Mouse (Mus musculus): ENCODE measurements around the gene Stk16. TPM values are rescaled to one million over a fixed set of nuclear protein-coding genes. Genes with fewer than 3 reads are reported as not detected.

Stk16 gene
- total and polyA plus RNA-seq, 3 experiments = 48.6 to 67.3 (median 60.6) TPM

DNA sequence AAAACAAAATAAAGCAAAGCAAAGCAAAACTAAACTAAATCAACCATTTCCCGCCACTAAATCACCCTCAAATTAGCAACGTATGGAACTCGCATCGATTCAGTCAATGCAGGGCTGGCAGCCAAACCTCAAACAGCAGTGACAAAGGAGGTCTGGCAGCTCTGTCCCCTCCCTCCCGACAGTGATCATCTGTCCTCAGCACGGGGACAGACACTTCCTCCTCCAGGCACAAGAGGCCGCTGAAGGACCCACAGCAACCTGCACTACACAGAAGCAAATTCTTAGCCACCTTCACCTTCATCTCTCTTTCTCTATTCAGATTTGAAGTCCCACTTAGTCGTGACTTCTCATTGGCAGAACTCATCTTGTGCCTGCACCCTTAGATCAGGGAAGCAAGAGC is 24.0 kb downstream of the Stk16 start:
- dilution Hi-C loops (cut with MboI; ENCODE audit: extremely low pct_ligation_motif_present, extremely low pct_unique_long_range_greater_than_20kb, low sequenced_read_pairs) = no loop called here
- H3K4me2 ChIP-seq (ENCODE audit: insufficient read depth, low read depth, poor library complexity, severe bottlenecking) = peak overlapping the region; percentile 61; the same call in 1 of the 2 replicates
- in situ Hi-C loops (cut with MboI; ENCODE audit: low pct_ligation_motif_present, low pct_unique_long_range_greater_than_20kb, low sequenced_read_pairs) = no loop called here
- TF ChIP-seq JUND (conservative IDR thresholded peaks at IDR 0.05; ENCODE audit: low read depth, low read length) = no peak
- 0 out of 2 replicates have a peak, but pooled peaks have one; percentile 52 for TF ChIP-seq IRF4 (IDR thresholded peaks at IDR 0.05; ENCODE audit: low read depth, low read length)
- TF ChIP-seq MYC (IDR thresholded peaks at IDR 0.05; ENCODE audit: low read depth, low read length) = peak; percentile 74
- TF ChIP-seq CHD1 (IDR thresholded peaks at IDR 0.05; ENCODE audit: low read depth, low read length) = no peak
- peak; percentile 26; the same call in 1 of the 2 replicates for TF ChIP-seq MXI1 (IDR thresholded peaks at IDR 0.05; ENCODE audit: low read depth, low read length)
- TF ChIP-seq ELF1 (IDR thresholded peaks at IDR 0.05; ENCODE audit: low read depth, low read length) = peak; percentile 59
- peak; percentile 18 to 88; a peak in 2 of 4 replicates for TF ChIP-seq CTCF (conservative IDR thresholded peaks at IDR 0.05 in 1 of 2, IDR thresholded peaks at IDR 0.05 in 1 of 2; ENCODE audit: low read depth in 2 of 2, low read length in 2 of 2)
- TF ChIP-seq SMC3 (IDR thresholded peaks at IDR 0.05; ENCODE audit: low read depth, low read length) = peak; percentile 73
- TF ChIP-seq BHLHE40 (IDR thresholded peaks at IDR 0.05; ENCODE audit: low read depth, low read length) = peak; percentile 73
- TF ChIP-seq ZC3H11A (IDR thresholded peaks at IDR 0.05; ENCODE audit: low read depth, low read length) = no peak
- TF ChIP-seq RAD21 (IDR thresholded peaks at IDR 0.05; ENCODE audit: low read depth, low read length) = peak; percentile 72
- 0 out of 2 replicates have a peak, but pooled peaks have one; percentile 40 for TF ChIP-seq ETS1 (conservative IDR thresholded peaks at IDR 0.05; ENCODE audit: low read depth, low read length)
- TF ChIP-seq MEF2A (IDR thresholded peaks at IDR 0.05; ENCODE audit: borderline replicate concordance, low read depth, low read length) = peak; percentile 47; the same call in 1 of the 2 replicates
- peak; percentile 48; the same call in 1 of the 2 replicates for TF ChIP-seq HCFC1 (IDR thresholded peaks at IDR 0.05; ENCODE audit: low read depth, low read length)
- no peak for TF ChIP-seq PAX5 (IDR thresholded peaks at IDR 0.05; ENCODE audit: low read length)
- 0 out of 2 replicates have a peak, but pooled peaks have one; percentile 44 for TF ChIP-seq NELFE (IDR thresholded peaks at IDR 0.05; ENCODE audit: low read depth, low read length)
- TF ChIP-seq MAZ (IDR thresholded peaks at IDR 0.05; ENCODE audit: low read depth, low read length) = peak; percentile 46; the same call in 1 of the 2 replicates
- 0 out of 2 replicates have a peak, but pooled peaks have one; percentile 25 for TF ChIP-seq POLR2A (IDR thresholded peaks at IDR 0.05; ENCODE audit: low read depth, low read length)
- no peak overlapping the region for H3K9ac ChIP-seq (ENCODE audit: insufficient read depth, low read depth)
- peaks cover 4 to 16% of the 10 kb centered on the region in 2 experiments for H3K36me3 ChIP-seq (replicated peaks in 1 of 2; ENCODE audit: control insufficient read depth in 1 of 2, insufficient read depth in 1 of 2, low read length in 1 of 2)
- peak; percentile 78 for DNase-seq (ENCODE audit: extremely low read depth)
- no peaks in the 10 kb centered on the region for H3K27me3 ChIP-seq (replicated peaks)
- no peak overlapping the region for H3K4me3 ChIP-seq (replicated peaks in 1 of 3; ENCODE audit: low read depth in 2 of 3, low read length in 2 of 3, poor library complexity in 1 of 3)
- H3K79me2 ChIP-seq (replicated peaks; ENCODE audit: control insufficient read depth, extremely low read depth, insufficient read depth, poor library complexity, severe bottlenecking) = no peaks in the 10 kb centered on the region; the same call in 1 of the 2 replicates
- H3K4me1 ChIP-seq (ENCODE audit: control insufficient read depth in 1 of 2, insufficient read depth in 2 of 2) = peaks cover 11 to 44% of the 10 kb centered on the region in 2 experiments
- H3K9me3 ChIP-seq (replicated peaks; ENCODE audit: low read length) = no peaks in the 10 kb centered on the region
- H3K27ac ChIP-seq (ENCODE audit: insufficient read depth, low read depth) = 0 out of 2 replicates have a peak overlapping the region, but pooled peaks have one; percentile 6

DNA sequence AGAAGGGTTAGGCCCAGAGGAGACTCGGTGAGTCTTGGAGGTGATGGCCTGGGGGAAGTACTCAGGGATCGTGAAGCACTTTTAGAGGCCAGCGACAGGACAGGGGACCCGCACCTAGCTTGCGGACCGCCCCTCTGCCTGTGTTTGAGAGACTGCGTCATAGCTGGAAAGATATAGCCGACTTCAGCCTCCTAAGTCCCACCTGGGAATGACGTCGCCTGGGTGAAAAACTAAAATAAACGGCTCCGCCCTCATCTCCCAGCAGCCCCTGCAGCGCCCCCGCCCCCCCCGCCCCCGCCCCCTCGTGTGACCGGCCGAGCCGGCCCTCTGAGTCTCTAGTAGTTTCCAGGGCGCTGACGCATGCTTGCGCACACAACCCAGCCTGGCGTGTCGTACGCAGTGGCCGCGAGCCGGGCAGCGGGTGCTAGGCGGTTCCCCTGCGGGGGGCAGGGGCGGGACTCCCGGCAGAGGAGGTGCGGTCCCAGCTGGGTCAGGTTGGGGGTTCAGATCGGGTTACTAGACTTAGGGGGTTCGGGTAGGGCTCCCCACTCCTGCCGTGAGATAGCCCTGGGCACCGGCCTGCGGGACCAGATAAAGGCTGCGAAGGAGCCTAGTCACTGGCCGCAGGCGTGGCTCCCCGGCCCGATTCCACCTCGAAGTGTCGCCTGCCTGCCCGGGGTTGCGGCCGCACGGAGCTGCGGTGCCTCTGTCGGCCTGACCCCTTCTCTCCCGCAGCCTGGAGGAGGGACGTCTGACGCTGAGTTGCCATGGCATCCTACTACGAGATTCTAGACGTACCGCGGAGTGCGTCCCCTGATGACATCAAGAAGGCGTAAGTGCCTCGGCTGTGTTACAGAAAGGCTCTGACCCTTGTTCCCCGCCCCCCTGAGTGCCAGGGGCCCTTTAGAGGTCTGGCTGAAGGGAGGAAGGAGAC is 25.7 kb downstream of the Stk16 start, which contains the start of gene Dnajb2:
TSS of gene Dnajb2 (plus strand) at position 290 of the 934 bp plus-strand sequence.
- Histone ChIP-seq H3K4me2 (ENCODE audit: insufficient read depth, low read depth, poor library complexity, severe bottlenecking) (peak within 1 kb of the TSS; percentile 72), H3K36me3 (replicated peaks in 1 of 2; ENCODE audit: control insufficient read depth in 1 of 2, insufficient read depth in 1 of 2, low read length in 1 of 2) (peaks cover 17 to 31% of the 10 kb centered on the region in 2 experiments), H3K79me2 (replicated peaks; ENCODE audit: control insufficient read depth, extremely low read depth, insufficient read depth, poor library complexity, severe bottlenecking) (no peaks in the 10 kb centered on the region; the same call in 1 of the 2 replicates), H3K4me1 (ENCODE audit: control insufficient read depth in 1 of 2, insufficient read depth in 2 of 2) (peaks cover 11 to 37% of the 10 kb centered on the region in 2 experiments), H3K27ac (ENCODE audit: insufficient read depth, low read depth) (peak within 1 kb of the TSS; percentile 82), H3K4me3 (replicated peaks in 1 of 3; ENCODE audit: low read depth in 2 of 3, low read length in 2 of 3, poor library complexity in 1 of 3) (peak within 1 kb of the TSS; percentile 77 to 82 (median 80)), H3K9me3 (replicated peaks; ENCODE audit: low read length) (no peaks in the 10 kb centered on the region), H3K27me3 (replicated peaks) (no peaks in the 10 kb centered on the region), H3K9ac (ENCODE audit: insufficient read depth, low read depth) (peak within 1 kb of the TSS; percentile 83)
- DNase-seq (ENCODE audit: extremely low read depth) = peak; percentile 92
- dilution Hi-C loops (cut with MboI; ENCODE audit: extremely low pct_ligation_motif_present, extremely low pct_unique_long_range_greater_than_20kb, low sequenced_read_pairs) (no loop called here), in situ Hi-C loops (cut with MboI; ENCODE audit: low pct_ligation_motif_present, low pct_unique_long_range_greater_than_20kb, low sequenced_read_pairs) (no loop called here)
- TF ChIP-seq IRF4 (IDR thresholded peaks at IDR 0.05; ENCODE audit: low read depth, low read length) (peak; percentile 48; the same call in 1 of the 2 replicates), RAD21 (IDR thresholded peaks at IDR 0.05; ENCODE audit: low read depth, low read length) (no peak), ZNF384 (IDR thresholded peaks at IDR 0.05; ENCODE audit: low read depth, low read length) (no peak), RCOR1 (conservative IDR thresholded peaks at IDR 0.05; ENCODE audit: low read depth, low read length) (no peak), MAX (IDR thresholded peaks at IDR 0.05; ENCODE audit: low read length) (no peak; the same call in 1 of the 2 replicates), POLR2A (IDR thresholded peaks at IDR 0.05; ENCODE audit: low read depth, low read length) (peak; percentile 83), MAZ (IDR thresholded peaks at IDR 0.05; ENCODE audit: low read depth, low read length) (0 out of 2 replicates have a peak, but pooled peaks have one; percentile 22), MYC (IDR thresholded peaks at IDR 0.05; ENCODE audit: low read depth, low read length) (no peak), TBP (conservative IDR thresholded peaks at IDR 0.05; ENCODE audit: low read depth, low read length) (0 out of 2 replicates have a peak, but pooled peaks have one; percentile 44), UBTF (IDR thresholded peaks at IDR 0.05; ENCODE audit: low read depth, low read length) (peak; percentile 54; the same call in 1 of the 2 replicates), JUND (conservative IDR thresholded peaks at IDR 0.05; ENCODE audit: low read depth, low read length) (no peak), BHLHE40 (IDR thresholded peaks at IDR 0.05; ENCODE audit: low read depth, low read length) (peak; percentile 73), ZC3H11A (IDR thresholded peaks at IDR 0.05; ENCODE audit: low read depth, low read length) (no peak), EP300 (IDR thresholded peaks at IDR 0.05; ENCODE audit: low read length) (no peak), MXI1 (IDR thresholded peaks at IDR 0.05; ENCODE audit: low read depth, low read length) (peak; percentile 82), USF1 (IDR thresholded peaks at IDR 0.05; ENCODE audit: low read depth, low read length) (no peak), JUN (IDR thresholded peaks at IDR 0.05; ENCODE audit: insufficient read depth, low read depth, low read length) (no peak), MAFK (IDR thresholded peaks at IDR 0.05; ENCODE audit: insufficient replicate concordance, low read length) (no peak), CTCF (conservative IDR thresholded peaks at IDR 0.05 in 1 of 2, IDR thresholded peaks at IDR 0.05 in 1 of 2; ENCODE audit: low read depth in 2 of 2, low read length in 2 of 2) (no peak)
